Mouse (Mus musculus) hindbrain, postnatal 0 days (tissue): Measurements from ENCODE around the gene Lama1. TPM values are rescaled to one million over a fixed set of nuclear protein-coding genes. Genes with fewer than 3 reads are reported as not detected.
"Not testable (repeated sequence)": the region's sequence is repeated elsewhere in the genome, so short reads cannot be mapped to it uniquely, and the experiment has no call there.

Source experiments
- ATAC-seq: fragments of 200-750 bp; cut with Nextera tagmentation; 2 replicates; pipeline ENCODE4 v1.8.0; 2017; ENCODE audit warnings: mild to moderate bottlenecking, moderate TSS enrichment, moderate library complexity
- DNase-seq: peaks from one replicate; pipeline ENCODE4 v3.0.0-alpha.2; 2015; ENCODE audit warnings: low spot score
- H3K27ac ChIP-seq: fragments of 300-500 bp; sonication (generic); 2 replicates; pipeline ENCODE4 v1.5.1; 2014; ENCODE audit warnings: mild to moderate bottlenecking
- H3K27me3 ChIP-seq: fragments of 300-500 bp; sonication (generic); 2 replicates; pipeline ENCODE4 v1.6.1; 2014; ENCODE audit warnings: low read length, mixed read lengths; ENCODE audit not compliant: insufficient read depth
- H3K36me3 ChIP-seq: fragments of 300-500 bp; sonication (generic); 2 replicates; pipeline ENCODE4 v1.6.1; 2014; ENCODE audit warnings: low read length, mixed read lengths; ENCODE audit not compliant: insufficient read depth
- H3K4me1 ChIP-seq: fragments of 300-500 bp; sonication (generic); 2 replicates; pipeline ENCODE4 v1.6.1; 2014; ENCODE audit warnings: antibody characterized with exemption, low read length, mixed read lengths; ENCODE audit not compliant: insufficient read depth
- H3K4me2 ChIP-seq: fragments of 300-500 bp; sonication (generic); 2 replicates; pipeline ENCODE4 v1.6.1; 2014; ENCODE audit warnings: low read depth, mild to moderate bottlenecking, low read length, moderate library complexity, mixed read lengths
- H3K4me3 ChIP-seq: fragments of 300-500 bp; sonication (generic); 2 replicates; pipeline ENCODE4 v1.5.1; 2014; ENCODE audit warnings: low read length
- H3K9ac ChIP-seq: fragments of 300-500 bp; sonication (generic); replicated peaks from 2 replicates; pipeline ENCODE4 v1.6.1; 2014; ENCODE audit warnings: mild to moderate bottlenecking, low read length, moderate library complexity, mixed read lengths
- H3K9me3 ChIP-seq: fragments of 300-500 bp; sonication (generic); 2 replicates; pipeline ENCODE4 v1.6.1; 2016; ENCODE audit warnings: low read length, mixed read lengths
- CTCF ChIP-seq: IDR thresholded peaks from 2 replicates; pipeline ENCODE4 v1.5.1; 2016; ENCODE audit warnings: antibody characterized with exemption, control low read depth, low read depth
- WGBS: fragments of 180-500 bp; shearing (Covaris S2); extraction: QIAGEN DNeasy Blood & Tissue Kit; methylation state at CpG from one replicate; pipeline ENCODE4 v1.1.7; 2014; 5-methylcytosine and 5-hydroxymethylcytosine counted together
- polyA plus RNA-seq: library from polyadenylated mRNA; unstranded; fragments of >200 nt; fragmentation: Nextera tagmentation; extraction: Ambion mirVana; gene quantifications from 2 replicates; pipeline ENCODE4 v1.2.1, GENCODE M21; 2015
- total RNA-seq: library from RNA; depleted of rRNA; stranded (reverse); fragments of >200 nt; gene quantifications from 2 replicates; pipeline ENCODE4 v1.2.3, GENCODE M21; 2014

Lama1 gene
- total and polyA plus RNA-seq, 2 experiments from 2014 or later: 2.8 to 18.4 TPM

DNA sequence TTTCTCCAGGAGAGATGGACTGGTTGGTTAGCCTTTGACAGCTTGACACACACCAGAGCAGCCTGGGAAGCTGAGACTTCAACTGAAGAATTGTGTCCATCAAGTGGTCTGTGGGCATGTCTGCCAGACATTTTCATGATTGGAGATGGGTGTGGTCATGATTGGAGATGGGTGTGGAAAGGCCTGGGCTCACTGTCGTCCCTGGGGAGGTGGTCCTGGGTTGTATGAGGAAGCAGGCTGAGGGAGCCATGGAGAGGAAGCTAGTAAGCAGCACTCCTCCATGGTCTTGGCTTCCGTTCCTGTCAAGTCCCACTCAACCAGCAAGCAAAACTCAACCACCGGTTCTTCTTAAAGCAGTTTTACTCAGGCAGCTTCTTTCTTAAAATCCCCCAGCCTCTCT lies 130.4 kb downstream of the Lama1 start:
- Histone ChIP-seq H3K4me1 (no peaks in the 10 kb centered on the region), H3K4me2 (no peak overlapping the region), H3K9ac (no peak overlapping the region), H3K36me3 (no peaks in the 10 kb centered on the region), H3K27ac (no peak overlapping the region), H3K9me3 (no peaks in the 10 kb centered on the region), H3K27me3 (no peaks in the 10 kb centered on the region), H3K4me3 (no peak overlapping the region)
- no peak for ATAC-seq
- WGBS: 89% methylated on average over 3 of the region's 3 CpGs
- no peak for TF ChIP-seq CTCF
- no peak for DNase-seq

DNA sequence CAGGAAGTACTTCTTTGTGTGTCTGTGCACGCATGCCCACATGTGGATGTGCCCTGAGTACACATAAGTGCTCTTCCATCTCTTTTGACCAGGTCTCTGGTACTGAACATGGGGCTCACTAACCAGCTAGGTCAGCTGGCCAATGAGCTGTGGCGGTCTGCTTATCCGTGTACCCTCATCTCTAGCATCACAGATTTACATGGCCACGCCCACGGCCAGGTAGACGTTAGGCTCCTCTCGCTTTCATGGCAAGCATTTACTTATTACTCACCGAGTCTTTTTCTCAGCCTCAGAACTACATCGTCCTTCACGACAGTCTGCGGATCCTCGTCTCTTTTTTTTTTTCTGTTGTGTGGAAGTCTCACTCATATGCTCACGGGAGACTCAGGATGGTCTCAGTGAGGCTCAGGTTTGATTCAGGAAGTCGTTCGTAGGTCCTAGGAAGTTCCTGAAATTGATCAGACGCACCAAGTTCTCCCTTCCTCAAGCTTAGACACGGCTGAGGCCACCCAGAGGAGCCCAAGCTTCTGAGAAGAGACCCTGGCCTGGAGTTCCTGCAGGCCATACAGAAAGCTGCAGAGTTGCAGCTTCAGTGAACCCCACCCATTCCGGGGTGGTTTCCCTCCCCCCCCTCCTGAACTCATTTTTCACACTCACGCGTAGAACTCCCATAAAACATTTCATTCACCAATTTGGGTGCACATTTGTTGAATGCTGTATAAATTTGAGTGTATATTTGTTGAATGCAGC lies 139.3 kb downstream of the Lama1 start:
- Histone ChIP-seq H3K9ac (no peak overlapping the region), H3K27ac (no peak overlapping the region), H3K36me3 (no peaks in the 10 kb centered on the region), H3K4me1 (no peaks in the 10 kb centered on the region), H3K9me3 (no peaks in the 10 kb centered on the region), H3K4me3 (no peak overlapping the region), H3K27me3 (no peaks in the 10 kb centered on the region), H3K4me2 (no peak overlapping the region)
- ATAC-seq (no peak), DNase-seq (no peak)
- TF ChIP-seq CTCF: no peak
- WGBS: 95% methylated on average over 20 of the region's 20 CpGs

DNA sequence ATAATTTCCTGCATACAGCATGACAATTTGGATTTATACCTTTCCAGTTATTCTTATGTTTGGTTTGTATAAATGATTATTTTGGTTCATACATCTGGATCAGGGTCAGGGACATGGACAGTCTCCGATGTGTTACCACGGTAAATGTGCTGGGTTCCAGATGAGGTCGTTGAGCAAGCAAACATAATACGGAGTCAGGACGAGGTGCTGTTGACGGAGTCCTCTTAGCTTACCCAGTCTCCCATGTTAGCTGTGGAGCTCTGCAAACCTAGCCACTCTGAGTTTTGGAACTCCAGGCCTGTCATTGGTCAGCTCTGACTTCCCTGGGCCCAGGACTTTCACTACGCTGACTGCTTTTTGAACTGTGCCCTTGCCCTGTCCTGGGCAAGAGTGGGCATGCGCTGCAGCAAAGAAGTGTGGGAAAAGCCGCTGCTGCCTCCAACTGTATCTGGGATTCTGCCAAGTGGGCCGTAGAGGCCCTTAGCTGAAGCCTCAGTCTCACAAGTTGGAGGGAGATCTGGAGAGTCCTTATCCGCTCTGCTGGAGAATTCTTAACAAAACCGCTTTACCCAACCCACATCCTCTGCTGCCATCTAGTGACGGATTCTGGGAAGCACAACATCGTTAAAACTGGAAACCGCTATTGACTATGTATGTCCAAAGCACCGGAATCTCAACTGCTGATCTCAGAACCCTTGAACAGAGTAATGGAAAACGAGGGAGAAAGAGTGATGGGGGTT lies 140.5 kb downstream of the Lama1 start:
- H3K4me1 ChIP-seq: no peaks in the 10 kb centered on the region
- peak; percentile 90 for TF ChIP-seq CTCF
- 51% methylated on average over 17 of the region's 17 CpGs for WGBS
- H3K36me3 ChIP-seq: no peaks in the 10 kb centered on the region
- H3K9ac ChIP-seq: no peak overlapping the region
- H3K4me3 ChIP-seq: no peak overlapping the region
- DNase-seq (peak; percentile 92), ATAC-seq (peak; percentile 85)
- H3K27me3 ChIP-seq: no peaks in the 10 kb centered on the region
- H3K9me3 ChIP-seq: no peaks in the 10 kb centered on the region
- H3K4me2 ChIP-seq: no peak overlapping the region
- H3K27ac ChIP-seq: no peak overlapping the region

DNA sequence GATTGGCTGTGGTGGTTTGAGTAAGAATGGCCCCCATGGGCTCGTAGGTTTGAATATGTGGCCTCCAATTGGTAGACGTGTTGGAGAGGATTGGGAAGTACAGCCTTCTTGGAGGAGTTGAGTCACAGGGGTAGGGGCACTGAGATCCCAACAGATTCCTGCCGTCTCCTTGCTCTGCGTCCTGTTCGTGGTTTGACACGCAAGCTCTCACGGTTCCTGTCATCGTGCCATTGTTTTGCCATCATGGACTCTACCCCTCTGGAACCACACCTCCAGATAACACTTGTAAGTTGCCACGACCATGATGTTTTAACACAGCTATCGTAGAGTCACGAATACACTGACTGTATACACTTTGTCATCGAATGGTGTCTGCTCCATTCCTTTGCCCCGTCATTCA lies 141.9 kb downstream of the Lama1 start:
- 85% methylated on average over 13 of the region's 13 CpGs for WGBS
- no peak overlapping the region for H3K4me2 ChIP-seq

DNA sequence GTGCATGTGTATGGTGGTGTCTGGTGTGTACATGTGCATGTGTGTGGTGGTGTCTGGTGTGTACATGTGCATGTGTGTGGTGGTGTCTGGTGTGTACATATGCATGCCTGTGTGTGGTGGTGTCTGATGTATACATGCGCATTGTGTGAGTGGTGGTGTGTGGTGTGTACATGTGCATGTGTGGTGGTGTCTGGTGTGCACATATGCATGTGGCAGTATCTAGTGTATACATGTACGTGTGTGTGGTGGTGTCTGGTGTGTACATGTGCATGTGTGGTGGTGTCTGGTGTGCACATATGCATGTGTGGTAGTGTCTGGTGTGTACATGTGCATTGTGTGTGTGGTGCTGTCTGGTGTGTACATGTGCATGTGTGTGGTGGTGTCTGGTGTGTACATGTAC lies 144.4 kb downstream of the Lama1 start:
- H3K4me1 ChIP-seq, H3K9me3 ChIP-seq, ATAC-seq, H3K4me3 ChIP-seq, H3K36me3 ChIP-seq, DNase-seq, H3K9ac ChIP-seq, H3K27me3 ChIP-seq, H3K4me2 ChIP-seq, H3K27ac ChIP-seq: not testable (repeated sequence)
- 95% methylated on average over 2 of the region's 2 CpGs for WGBS

More for the DNA sequence above, 141.9 kb downstream of the Lama1 start:
- no peaks in the 10 kb centered on the region for H3K27me3 ChIP-seq
- DNase-seq: no peak
- H3K4me3 ChIP-seq: no peak overlapping the region
- no peak for ATAC-seq
- TF ChIP-seq CTCF: no peak
- H3K9me3 ChIP-seq: no peaks in the 10 kb centered on the region
- H3K9ac ChIP-seq: no peak overlapping the region
- H3K4me1 ChIP-seq: no peaks in the 10 kb centered on the region
- no peaks in the 10 kb centered on the region for H3K36me3 ChIP-seq
- no peak overlapping the region for H3K27ac ChIP-seq

DNA sequence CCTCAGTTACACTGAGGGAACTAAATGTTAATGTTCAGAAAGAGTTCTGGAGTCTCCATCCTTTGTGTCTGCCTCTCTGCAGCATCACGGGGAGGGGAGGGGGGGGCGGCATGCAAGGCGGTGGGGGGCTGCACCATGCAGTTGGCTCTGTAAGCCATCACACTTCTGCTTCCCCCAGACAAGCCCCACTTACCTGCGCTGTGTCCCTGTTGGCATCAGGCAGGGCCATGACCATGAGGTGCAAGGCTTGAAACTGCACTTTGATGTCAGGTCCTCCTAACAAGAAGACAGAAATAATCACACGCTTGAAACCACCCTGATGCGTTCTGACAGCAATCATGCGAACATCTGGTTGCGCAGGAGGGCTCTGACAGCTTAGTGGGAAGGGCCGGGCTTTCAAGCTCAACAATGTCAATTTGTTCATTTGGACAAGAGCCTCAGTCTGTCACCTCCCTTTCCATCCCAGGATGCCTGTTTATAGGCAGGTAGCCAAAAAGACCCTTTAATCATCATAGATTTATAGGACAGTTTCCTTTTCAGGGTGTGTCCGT lies 164.1 kb downstream of the Lama1 start:
- H3K4me1 ChIP-seq: no peaks in the 10 kb centered on the region
- no peaks in the 10 kb centered on the region for H3K36me3 ChIP-seq
- DNase-seq (peak; percentile 77), ATAC-seq (peak; percentile 81)
- WGBS: 70% methylated on average over 10 of the region's 10 CpGs
- H3K9me3 ChIP-seq: no peaks in the 10 kb centered on the region
- H3K9ac ChIP-seq: no peak overlapping the region
- no peaks in the 10 kb centered on the region for H3K27me3 ChIP-seq
- H3K4me2 ChIP-seq: no peak overlapping the region
- no peak for TF ChIP-seq CTCF
- no peak overlapping the region for H3K27ac ChIP-seq
- H3K4me3 ChIP-seq: no peak overlapping the region
